Mouse (Mus musculus) lung, adult 2 months (tissue): Measurements from ENCODE around the gene Pde4b.

Source experiments
- CTCF ChIP-seq: fragments of 200-500 bp; IDR thresholded peaks from 2 replicates; pipeline ENCODE4 v1.5.1; 2011; ENCODE audit warnings: mild to moderate bottlenecking, low read length, control low read depth; ENCODE audit not compliant: insufficient read depth
- POLR2A ChIP-seq: fragments of 200-500 bp; IDR thresholded peaks from 2 replicates; pipeline ENCODE4 v1.6.1; 2011; ENCODE audit warnings: low read depth, mild to moderate bottlenecking, control low read depth, low read length, borderline replicate concordance; ENCODE audit errors: extremely low read depth

GRCm38 (mm10) chr4:102235151-102235550 lies 147.8 kb downstream of the Pde4b start:
- TF ChIP-seq CTCF (no peak), POLR2A (no peak)
